Mouse (Mus musculus): ENCODE data around the gene Abhd8.

GRCm38 (mm10) chr8:71462786-71463185 lies 669 bp downstream of the Abhd8 start:
- TF ChIP-seq CTCF (IDR thresholded peaks at IDR 0.05; ENCODE audit: insufficient read depth, low read depth, low read length) (no peak), POLR2A (IDR thresholded peaks at IDR 0.05; ENCODE audit: insufficient read depth, low read depth, low read length) (no peak)

Measured in olfactory bulb, adult 2 months (tissue).